Mouse (Mus musculus): ENCODE results near the gene Crtc2. TPM values are rescaled to one million over a fixed set of nuclear protein-coding genes. Genes with fewer than 3 reads are reported as not detected.

The Crtc2 gene
- polyA plus RNA-seq, 1 experiment = 2.9 TPM

DNA sequence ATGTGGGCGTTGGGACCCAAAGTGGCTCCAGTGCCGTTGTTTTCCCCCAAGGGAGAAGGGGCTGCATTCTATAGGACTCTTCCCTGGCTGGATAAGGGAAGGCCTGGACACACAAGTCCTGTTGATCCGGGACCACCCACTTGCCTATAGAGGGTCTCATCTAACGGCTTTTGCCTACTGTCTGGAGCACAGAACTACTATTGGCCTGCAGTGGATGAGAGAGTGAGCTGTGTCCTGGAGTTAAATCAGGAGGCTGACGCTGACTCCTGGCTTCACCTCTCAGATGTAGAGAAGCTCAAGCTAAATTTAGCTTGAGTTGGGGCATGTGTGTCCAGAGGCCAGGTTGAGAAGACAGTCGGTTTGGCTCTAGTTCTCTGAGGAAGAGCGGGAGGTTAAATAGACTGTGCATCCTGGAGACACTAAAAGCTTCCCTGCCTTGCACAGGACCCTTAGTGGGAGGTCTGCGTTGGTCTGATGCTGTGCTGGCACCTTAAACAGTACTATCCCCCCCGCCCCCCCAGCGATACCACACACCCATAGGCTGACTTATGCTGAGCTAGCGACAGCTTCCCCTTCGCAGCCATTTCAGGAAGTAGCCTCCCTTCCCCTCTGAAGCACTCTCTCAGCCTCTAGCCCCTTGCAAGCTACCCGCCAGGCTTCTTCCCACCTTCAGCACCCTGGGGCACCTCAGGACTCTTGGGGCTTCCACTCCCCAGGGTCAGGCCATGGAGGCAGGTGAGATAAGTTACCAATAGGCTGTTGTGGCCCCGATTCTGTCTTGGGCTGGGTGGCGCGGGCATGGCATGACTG is 12.2 kb downstream of the Crtc2 start:
- Histone ChIP-seq H3K36me3 (ENCODE audit: control insufficient read depth) (peaks cover 49% of the 10 kb centered on the region), H3K9me3 (ENCODE audit: control insufficient read depth, low read length) (no peaks in the 10 kb centered on the region), H3K4me1 (ENCODE audit: control insufficient read depth) (peaks cover 48% of the 10 kb centered on the region), H3K4me3 (replicated peaks) (peak overlapping the region; percentile 91), H3K27me3 (ENCODE audit: control insufficient read depth) (no peaks in the 10 kb centered on the region)
- no peak for TF ChIP-seq GATA1 (IDR thresholded peaks at IDR 0.05; ENCODE audit: low read length)
- no peak for TF ChIP-seq TAL1 (IDR thresholded peaks at IDR 0.05; ENCODE audit: low read length)

DNA sequence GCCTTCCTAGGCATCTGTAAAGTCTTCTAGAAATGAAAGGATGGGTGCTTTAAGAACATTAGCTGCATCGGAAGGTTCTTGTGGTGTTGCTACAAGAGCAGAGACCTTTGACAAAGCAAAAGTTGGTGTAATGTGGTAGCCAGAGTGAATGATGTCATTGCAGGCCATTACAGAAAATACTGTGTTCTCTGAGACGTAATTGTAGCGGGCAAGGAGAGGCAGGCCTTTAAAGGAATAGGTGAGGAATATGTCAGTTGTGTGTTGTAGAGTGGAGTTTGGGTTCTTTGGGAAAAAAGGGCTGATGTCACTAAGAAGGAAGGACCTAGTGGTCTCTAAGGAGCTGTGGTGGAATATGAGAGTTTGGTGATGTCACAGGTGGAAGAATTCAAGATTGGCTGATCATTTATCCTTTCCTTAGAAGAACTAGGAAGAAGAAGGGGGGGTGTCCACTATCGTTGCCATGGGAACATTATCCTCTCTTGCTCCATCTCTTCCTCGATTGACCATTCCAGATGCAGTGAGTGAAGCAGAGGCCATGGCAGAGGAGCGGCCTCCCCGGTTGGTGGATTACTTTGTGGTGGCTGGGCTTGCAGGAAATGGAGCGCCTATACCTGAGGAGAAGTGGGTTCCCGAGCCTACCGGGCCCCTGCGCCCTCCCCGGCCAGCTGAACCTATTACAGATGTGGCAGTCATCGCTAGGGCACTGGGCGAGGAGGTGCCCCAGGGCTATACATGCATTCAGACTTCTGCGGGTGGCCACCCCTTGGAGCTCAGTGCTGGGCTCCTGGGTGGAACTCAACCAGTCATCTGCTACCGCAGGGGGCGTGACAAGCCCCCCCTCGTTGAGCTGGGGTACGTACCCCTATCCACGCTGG is 13.2 kb downstream of the Crtc2 start:
- no peaks in the 10 kb centered on the region for H3K27me3 ChIP-seq (ENCODE audit: control insufficient read depth)
- H3K4me1 ChIP-seq (ENCODE audit: control insufficient read depth) = peaks cover 48% of the 10 kb centered on the region
- no peaks in the 10 kb centered on the region for H3K9me3 ChIP-seq (ENCODE audit: control insufficient read depth, low read length)
- peak overlapping the region; percentile 91 for H3K4me3 ChIP-seq (replicated peaks)
- peaks cover 43% of the 10 kb centered on the region for H3K36me3 ChIP-seq (ENCODE audit: control insufficient read depth)
- TF ChIP-seq GATA1 (IDR thresholded peaks at IDR 0.05; ENCODE audit: low read length) (no peak), TAL1 (IDR thresholded peaks at IDR 0.05; ENCODE audit: low read length) (no peak)

DNA sequence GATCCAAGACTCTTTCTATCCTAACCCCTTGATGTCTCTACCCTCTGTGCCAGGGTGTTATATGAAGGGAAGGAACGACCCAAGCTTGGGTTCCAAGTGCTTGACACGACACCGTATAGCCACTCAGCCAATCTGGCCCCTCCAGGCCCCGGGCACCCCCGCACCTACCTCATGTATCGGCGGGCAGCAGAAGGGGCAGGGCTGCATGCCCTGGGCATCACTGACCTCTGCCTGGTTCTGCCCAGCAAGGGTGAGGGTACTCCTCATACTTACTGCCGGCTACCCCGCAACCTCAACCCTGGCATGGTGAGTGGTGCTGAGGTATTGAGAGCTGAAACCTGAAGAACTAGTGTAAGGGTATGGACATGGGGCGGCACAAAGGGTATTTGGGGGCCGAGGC is 14.2 kb downstream of the Crtc2 start:
- H3K4me1 ChIP-seq (ENCODE audit: control insufficient read depth) = peaks cover 48% of the 10 kb centered on the region
- no peak overlapping the region for H3K4me3 ChIP-seq (replicated peaks)

DNA sequence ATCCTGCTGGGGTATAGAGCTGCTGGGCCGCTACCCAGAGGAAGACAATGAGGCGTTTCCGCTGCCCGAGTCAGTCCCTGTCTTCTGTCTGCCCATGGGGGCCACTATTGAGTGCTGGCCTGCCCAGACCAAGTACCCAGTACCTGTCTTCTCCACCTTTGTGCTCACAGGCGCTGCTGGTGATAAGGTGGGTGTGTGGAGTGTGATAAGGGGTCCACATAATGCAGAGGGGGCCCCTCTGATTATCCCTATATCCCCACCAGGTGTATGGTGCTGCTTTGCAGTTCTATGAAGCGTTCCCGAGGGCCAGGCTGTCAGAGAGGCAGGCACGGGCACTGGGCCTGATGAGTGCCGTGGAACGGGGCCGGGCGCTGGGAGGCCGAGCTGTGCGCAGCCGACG is 15.0 kb downstream of the Crtc2 start:
- H3K27me3 ChIP-seq (ENCODE audit: control insufficient read depth) = no peaks in the 10 kb centered on the region
- no peaks in the 10 kb centered on the region for H3K9me3 ChIP-seq (ENCODE audit: control insufficient read depth, low read length)
- peaks cover 48% of the 10 kb centered on the region for H3K4me1 ChIP-seq (ENCODE audit: control insufficient read depth)
- H3K4me3 ChIP-seq (replicated peaks) = no peak overlapping the region
- no peak for TF ChIP-seq TAL1 (IDR thresholded peaks at IDR 0.05; ENCODE audit: low read length)
- H3K36me3 ChIP-seq (ENCODE audit: control insufficient read depth) = peaks cover 42% of the 10 kb centered on the region

More for the DNA sequence above, 14.2 kb downstream of the Crtc2 start:
- Histone ChIP-seq H3K36me3 (ENCODE audit: control insufficient read depth) (peaks cover 41% of the 10 kb centered on the region), H3K27me3 (ENCODE audit: control insufficient read depth) (no peaks in the 10 kb centered on the region), H3K9me3 (ENCODE audit: control insufficient read depth, low read length) (no peaks in the 10 kb centered on the region)
- TF ChIP-seq TAL1 (IDR thresholded peaks at IDR 0.05; ENCODE audit: low read length) (no peak), GATA1 (IDR thresholded peaks at IDR 0.05; ENCODE audit: low read length) (no peak)

DNA sequence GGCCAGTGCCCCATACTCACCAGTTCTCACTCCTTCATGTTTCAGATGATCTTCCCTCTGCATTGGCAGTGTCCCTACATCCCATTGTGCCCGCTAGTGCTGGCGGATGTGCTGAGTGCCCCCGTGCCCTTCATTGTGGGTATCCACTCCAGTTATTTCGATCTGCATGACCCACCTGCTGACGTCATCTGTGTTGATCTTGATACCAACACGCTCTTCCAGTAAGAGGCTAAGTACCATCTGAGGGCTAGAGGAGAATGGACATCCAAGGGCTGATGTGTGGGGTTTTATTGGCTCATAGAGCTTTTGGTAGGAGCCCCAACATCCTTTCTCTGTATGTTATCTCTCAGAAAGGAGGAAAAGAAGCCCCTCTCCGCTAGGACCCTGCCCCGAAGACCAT is 16.8 kb downstream of the Crtc2 start:
- no peaks in the 10 kb centered on the region for H3K9me3 ChIP-seq (ENCODE audit: control insufficient read depth, low read length)
- H3K4me1 ChIP-seq (ENCODE audit: control insufficient read depth) = peaks cover 37% of the 10 kb centered on the region
- H3K27me3 ChIP-seq (ENCODE audit: control insufficient read depth) = no peaks in the 10 kb centered on the region
- H3K36me3 ChIP-seq (ENCODE audit: control insufficient read depth) = peaks cover 48% of the 10 kb centered on the region
- no peak overlapping the region for H3K4me3 ChIP-seq (replicated peaks)
- TF ChIP-seq TAL1 (IDR thresholded peaks at IDR 0.05; ENCODE audit: low read length) (no peak), GATA1 (IDR thresholded peaks at IDR 0.05; ENCODE audit: low read length) (no peak)

DNA sequence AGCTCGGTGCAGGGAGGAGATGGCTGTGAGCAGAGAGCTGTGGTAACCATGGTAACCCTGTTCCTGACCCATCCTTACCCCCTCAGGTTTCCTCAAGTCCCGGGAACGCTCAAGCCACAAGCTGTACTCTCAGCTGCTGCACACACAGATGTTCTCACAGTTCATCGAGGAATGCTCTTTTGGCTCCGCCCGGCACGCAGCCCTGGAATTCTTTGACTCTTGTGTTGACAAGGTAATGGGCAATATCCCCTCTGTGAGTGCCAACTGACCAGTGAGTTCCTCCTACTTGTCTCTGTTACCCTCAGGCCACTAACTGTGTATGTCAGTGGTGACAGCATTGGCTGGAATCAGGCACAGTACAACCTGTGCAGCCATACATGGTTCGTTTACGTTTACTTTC is 18.2 kb downstream of the Crtc2 start:
- TF ChIP-seq TAL1 (IDR thresholded peaks at IDR 0.05; ENCODE audit: low read length) (no peak), GATA1 (IDR thresholded peaks at IDR 0.05; ENCODE audit: low read length) (no peak)
- Histone ChIP-seq H3K4me1 (ENCODE audit: control insufficient read depth) (peaks cover 26% of the 10 kb centered on the region), H3K36me3 (ENCODE audit: control insufficient read depth) (peaks cover 58% of the 10 kb centered on the region), H3K9me3 (ENCODE audit: control insufficient read depth, low read length) (no peaks in the 10 kb centered on the region), H3K4me3 (replicated peaks) (no peak overlapping the region), H3K27me3 (ENCODE audit: control insufficient read depth) (no peaks in the 10 kb centered on the region)

DNA sequence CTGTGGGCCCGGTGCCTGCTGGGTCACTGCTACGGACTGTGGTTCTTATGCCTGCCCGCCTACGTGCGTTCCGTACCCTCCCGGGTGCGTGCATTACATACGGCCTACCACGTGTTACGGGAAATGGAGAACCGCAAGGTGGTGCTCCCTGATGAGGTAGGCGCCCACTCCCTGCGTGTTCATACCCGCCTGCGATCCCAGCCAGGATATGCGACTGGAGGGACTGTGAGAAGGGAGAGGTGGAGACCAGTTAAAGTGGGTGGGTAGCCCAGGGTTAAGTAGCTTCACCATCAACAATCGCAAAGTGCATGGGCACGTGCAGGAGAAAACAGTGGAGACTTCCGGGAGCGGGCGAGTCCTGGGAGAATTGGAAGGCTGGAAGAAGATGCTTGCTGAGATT is 19.9 kb downstream of the Crtc2 start:
- Histone ChIP-seq H3K27me3 (ENCODE audit: control insufficient read depth) (no peaks in the 10 kb centered on the region), H3K4me3 (replicated peaks) (no peak overlapping the region), H3K9me3 (ENCODE audit: control insufficient read depth, low read length) (no peaks in the 10 kb centered on the region), H3K4me1 (ENCODE audit: control insufficient read depth) (peaks cover 9% of the 10 kb centered on the region), H3K36me3 (ENCODE audit: control insufficient read depth) (peaks cover 66% of the 10 kb centered on the region)
- TF ChIP-seq GATA1 (IDR thresholded peaks at IDR 0.05; ENCODE audit: low read length) = no peak
- no peak for TF ChIP-seq TAL1 (IDR thresholded peaks at IDR 0.05; ENCODE audit: low read length)

DNA sequence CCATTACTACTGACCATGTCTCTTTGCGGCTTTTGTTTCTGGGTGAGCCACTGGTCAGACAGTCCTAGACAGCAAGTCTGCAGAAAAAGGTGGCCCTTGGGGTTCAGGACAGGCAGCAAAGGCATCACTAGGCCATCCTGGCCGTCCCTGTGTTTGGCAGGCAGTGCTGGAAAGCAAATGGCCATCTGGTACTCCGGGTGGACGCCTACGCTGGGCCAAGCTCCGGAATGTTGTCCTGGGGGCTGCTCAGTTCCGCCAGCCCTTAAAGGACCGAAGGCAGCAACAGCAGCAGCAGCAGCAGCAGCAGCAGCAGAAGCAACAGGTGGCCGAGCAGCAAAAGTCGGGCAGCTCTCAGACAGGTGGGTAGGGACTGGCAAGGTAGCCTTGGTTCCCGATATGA is 21.3 kb downstream of the Crtc2 start:
- Histone ChIP-seq H3K4me3 (replicated peaks) (no peak overlapping the region), H3K4me1 (ENCODE audit: control insufficient read depth) (peaks cover 2% of the 10 kb centered on the region; the same call in 1 of the 2 replicates), H3K27me3 (ENCODE audit: control insufficient read depth) (no peaks in the 10 kb centered on the region), H3K9me3 (ENCODE audit: control insufficient read depth, low read length) (no peaks in the 10 kb centered on the region), H3K36me3 (ENCODE audit: control insufficient read depth) (peaks cover 69% of the 10 kb centered on the region)
- no peak for TF ChIP-seq TAL1 (IDR thresholded peaks at IDR 0.05; ENCODE audit: low read length)
- TF ChIP-seq GATA1 (IDR thresholded peaks at IDR 0.05; ENCODE audit: low read length) = no peak

DNA sequence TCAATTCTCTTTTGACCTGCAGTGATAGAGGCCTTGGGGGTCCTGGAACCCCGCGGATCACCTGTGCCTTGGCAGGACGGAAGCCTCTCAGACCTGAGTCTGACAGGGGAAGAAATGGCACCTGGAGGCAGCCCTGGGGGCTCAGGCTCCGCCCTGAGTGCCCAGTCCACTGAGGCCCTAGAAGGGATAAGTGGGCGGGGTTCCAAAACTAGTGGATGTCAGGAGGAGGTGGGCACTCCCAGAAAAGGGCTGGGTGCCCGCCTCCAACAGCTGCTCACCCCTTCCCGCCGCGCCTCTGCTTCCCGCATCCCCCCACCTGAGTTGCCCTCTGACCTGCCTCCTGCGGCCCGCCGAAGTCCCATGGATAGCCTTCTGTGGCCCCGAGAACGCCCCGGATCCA is 22.9 kb downstream of the Crtc2 start:
- Histone ChIP-seq H3K9me3 (ENCODE audit: control insufficient read depth, low read length) (no peaks in the 10 kb centered on the region), H3K4me3 (replicated peaks) (no peak overlapping the region), H3K27me3 (ENCODE audit: control insufficient read depth) (no peaks in the 10 kb centered on the region), H3K36me3 (ENCODE audit: control insufficient read depth) (peaks cover 65% of the 10 kb centered on the region), H3K4me1 (ENCODE audit: control insufficient read depth) (peaks cover 2% of the 10 kb centered on the region; the same call in 1 of the 2 replicates)
- TF ChIP-seq TAL1 (IDR thresholded peaks at IDR 0.05; ENCODE audit: low read length) = no peak
- TF ChIP-seq GATA1 (IDR thresholded peaks at IDR 0.05; ENCODE audit: low read length) = no peak

All from erythroblast, embryonic 14.5 days (primary cell).